Mouse (Mus musculus): ENCODE data around the gene Hist1h3g. TPM values are rescaled to one million over a fixed set of nuclear protein-coding genes. Genes with fewer than 3 reads are reported as not detected.
A peak's percentile ranks its signal among the peaks of the same experiment; 100 is the strongest.

Hist1h3g gene
- polyA plus RNA-seq, 1 experiment from 2014 or later, result 3.3 TPM

- no peaks in the 10 kb centered on the region for H3K27me3 ChIP-seq (ENCODE audit: control insufficient read depth, insufficient read depth, low read length)
- peak overlapping the region; percentile 14 for H3K4me2 ChIP-seq (ENCODE audit: low read depth)
- ATAC-seq (ENCODE audit: insufficient read depth, low FRiP score, low TSS enrichment) (no peak), DNase-seq (ENCODE audit: low spot score) (peak; percentile 55)
- H3K4me1 ChIP-seq (ENCODE audit: control insufficient read depth, insufficient read depth, low read length), result 0 out of 2 replicates have a peak, but pooled peaks cover 2% of the 10 kb centered on the region
- 13% methylated on average over 14 of the region's 14 CpGs for WGBS
- no peak overlapping the region for H3K27ac ChIP-seq (ENCODE audit: low read depth, low read length)
- no peak overlapping the region for H3K9ac ChIP-seq (ENCODE audit: low read length)
- no peaks in the 10 kb centered on the region for H3K9me3 ChIP-seq (ENCODE audit: control insufficient read depth, low read length)
- no peaks in the 10 kb centered on the region for H3K36me3 ChIP-seq (ENCODE audit: control insufficient read depth, insufficient read depth, low read length)
- 0 out of 2 replicates have a peak overlapping the region, but pooled peaks have one; percentile 13 for H3K4me3 ChIP-seq (ENCODE audit: low read depth, low read length)
These were observed 28.3 kb upstream of the Hist1h3g start for GRCm38 (mm10) chr13:23506819-23507515.

DNA sequence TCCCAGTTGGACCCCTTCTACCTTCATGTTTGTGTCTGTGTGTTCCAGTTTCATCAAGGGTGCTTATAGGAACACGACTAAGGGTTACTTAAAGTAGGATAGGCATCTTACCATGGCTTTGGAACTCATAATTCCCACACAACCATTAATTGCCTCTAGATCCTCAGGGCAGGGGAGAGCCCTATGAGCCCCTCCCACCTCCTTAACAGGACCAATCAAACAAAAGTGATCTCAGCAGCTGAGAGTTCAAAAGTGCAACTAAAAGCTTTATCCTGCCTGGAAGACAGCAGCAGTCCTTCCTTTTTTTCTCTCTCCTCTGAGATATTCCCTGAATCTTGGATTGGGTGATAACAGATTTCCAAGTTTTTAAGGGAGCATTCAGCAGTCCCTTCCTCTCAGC is 25.1 kb upstream of the Hist1h3g start:
- Histone ChIP-seq H3K4me1 (ENCODE audit: control insufficient read depth, insufficient read depth, low read length) (0 out of 2 replicates have a peak, but pooled peaks cover 2% of the 10 kb centered on the region), H3K4me2 (ENCODE audit: low read depth) (no peak overlapping the region), H3K9ac (ENCODE audit: low read length) (no peak overlapping the region), H3K27me3 (ENCODE audit: control insufficient read depth, insufficient read depth, low read length) (no peaks in the 10 kb centered on the region), H3K27ac (ENCODE audit: low read depth, low read length) (no peak overlapping the region), H3K9me3 (ENCODE audit: control insufficient read depth, low read length) (no peaks in the 10 kb centered on the region), H3K36me3 (ENCODE audit: control insufficient read depth, insufficient read depth, low read length) (no peaks in the 10 kb centered on the region), H3K4me3 (ENCODE audit: low read depth, low read length) (no peak overlapping the region)
- peak; percentile 11 for DNase-seq (ENCODE audit: low spot score)
- ATAC-seq (ENCODE audit: insufficient read depth, low FRiP score, low TSS enrichment), result no peak
- 52% methylated on average over 1 of the region's 1 CpGs for WGBS

GRCm38 (mm10) chr13:23513517-23513916 is 21.7 kb upstream of the Hist1h3g start:
- H3K27me3 ChIP-seq (ENCODE audit: control insufficient read depth, insufficient read depth, low read length), result no peaks in the 10 kb centered on the region
- 94% methylated on average over 1 of the region's 1 CpGs for WGBS
- ATAC-seq (ENCODE audit: insufficient read depth, low FRiP score, low TSS enrichment) (no peak), DNase-seq (ENCODE audit: low spot score) (no peak)
- no peaks in the 10 kb centered on the region for H3K36me3 ChIP-seq (ENCODE audit: control insufficient read depth, insufficient read depth, low read length)
- no peaks in the 10 kb centered on the region for H3K4me1 ChIP-seq (ENCODE audit: control insufficient read depth, insufficient read depth, low read length)
- H3K9me3 ChIP-seq (ENCODE audit: control insufficient read depth, low read length), result no peaks in the 10 kb centered on the region
- H3K4me2 ChIP-seq (ENCODE audit: low read depth), result no peak overlapping the region
- no peak overlapping the region for H3K9ac ChIP-seq (ENCODE audit: low read length)
- H3K27ac ChIP-seq (ENCODE audit: low read depth, low read length), result no peak overlapping the region
- H3K4me3 ChIP-seq (ENCODE audit: low read depth, low read length), result no peak overlapping the region

DNA sequence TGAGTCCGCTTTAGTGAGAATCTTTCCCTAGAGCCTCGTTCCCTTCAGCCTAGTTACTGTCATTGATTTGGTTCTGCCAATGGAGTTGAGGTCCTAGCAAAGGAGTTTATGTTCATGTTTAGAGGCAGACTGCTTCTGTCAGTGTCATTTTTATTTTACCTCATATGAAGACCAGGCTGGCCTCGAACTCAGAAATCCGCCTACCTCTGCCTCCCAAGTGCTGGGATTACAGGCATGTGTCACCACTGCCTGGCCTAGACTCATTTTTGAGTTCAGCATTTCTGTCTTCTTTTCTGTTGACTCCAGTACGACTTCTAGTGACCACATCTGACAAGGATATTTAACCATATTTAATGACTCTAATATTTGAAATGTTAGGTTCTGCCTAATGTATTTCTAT is 19.9 kb upstream of the Hist1h3g start:
- Histone ChIP-seq H3K9me3 (ENCODE audit: control insufficient read depth, low read length) (no peaks in the 10 kb centered on the region), H3K9ac (ENCODE audit: low read length) (no peak overlapping the region), H3K27me3 (ENCODE audit: control insufficient read depth, insufficient read depth, low read length) (no peaks in the 10 kb centered on the region), H3K27ac (ENCODE audit: low read depth, low read length) (no peak overlapping the region), H3K4me1 (ENCODE audit: control insufficient read depth, insufficient read depth, low read length) (no peaks in the 10 kb centered on the region), H3K36me3 (ENCODE audit: control insufficient read depth, insufficient read depth, low read length) (no peaks in the 10 kb centered on the region), H3K4me2 (ENCODE audit: low read depth) (no peak overlapping the region), H3K4me3 (ENCODE audit: low read depth, low read length) (no peak overlapping the region)
- DNase-seq (ENCODE audit: low spot score) (peak; percentile 11), ATAC-seq (ENCODE audit: insufficient read depth, low FRiP score, low TSS enrichment) (no peak)
- 80% methylated on average over 5 of the region's 5 CpGs for WGBS

- 53% methylated on average over 15 of the region's 15 CpGs for WGBS
- ATAC-seq (ENCODE audit: insufficient read depth, low FRiP score, low TSS enrichment) (no peak), DNase-seq (ENCODE audit: low spot score) (peak; percentile 30)
These were observed 19.2 kb upstream of the Hist1h3g start for GRCm38 (mm10) chr13:23515826-23516620.

DNA sequence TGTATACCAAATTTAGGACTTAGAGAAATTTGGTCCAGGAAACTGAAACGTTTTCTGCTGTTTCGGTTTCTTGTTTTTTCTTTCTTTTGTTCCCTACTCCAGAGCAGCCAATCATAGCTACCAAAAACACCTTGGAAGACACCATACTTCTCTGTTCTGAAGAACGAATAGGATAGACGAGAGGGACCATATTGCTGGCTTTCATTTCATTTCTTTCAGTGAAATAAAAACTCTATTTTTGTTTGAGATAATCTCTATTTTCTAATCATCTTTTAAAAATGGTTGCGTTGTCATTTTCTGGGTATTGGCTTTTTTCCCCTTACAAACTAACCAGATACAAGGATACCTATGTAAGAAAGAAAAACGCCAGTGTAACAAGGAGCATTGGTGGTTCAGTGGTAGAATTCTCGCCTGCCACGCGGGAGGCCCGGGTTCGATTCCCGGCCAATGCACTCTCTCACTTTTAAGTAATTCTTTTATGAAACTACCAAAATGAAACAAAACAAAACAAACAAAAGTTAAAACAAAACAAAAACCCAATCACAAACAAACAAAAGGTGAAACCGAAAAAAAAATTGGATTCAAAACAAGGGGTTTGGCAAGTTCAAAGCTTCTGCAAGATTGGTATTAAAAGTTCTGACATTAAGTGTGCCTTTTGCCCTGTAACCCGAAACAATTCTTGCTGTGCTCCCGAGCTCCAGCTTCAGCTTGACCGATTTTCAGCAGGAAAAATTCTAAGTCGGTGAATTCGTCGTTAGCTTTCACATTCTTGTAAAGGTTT is 18.2 kb upstream of the Hist1h3g start:
- WGBS, result under 1% methylated on average over 19 of the region's 19 CpGs
- no peaks in the 10 kb centered on the region for H3K27me3 ChIP-seq (ENCODE audit: control insufficient read depth, insufficient read depth, low read length)
- DNase-seq (ENCODE audit: low spot score), result peak; percentile 76
- peak overlapping the region; percentile 84 for H3K4me2 ChIP-seq (ENCODE audit: low read depth)
- H3K9ac ChIP-seq (ENCODE audit: low read length), result peak overlapping the region; percentile 3; the same call in 1 of the 2 replicates
- H3K4me1 ChIP-seq (ENCODE audit: control insufficient read depth, insufficient read depth, low read length), result no peaks in the 10 kb centered on the region
- peak; percentile 67 for ATAC-seq (ENCODE audit: insufficient read depth, low FRiP score, low TSS enrichment)
- no peaks in the 10 kb centered on the region for H3K9me3 ChIP-seq (ENCODE audit: control insufficient read depth, low read length)
- no peak overlapping the region for H3K27ac ChIP-seq (ENCODE audit: low read depth, low read length)
- peak overlapping the region; percentile 45 for H3K4me3 ChIP-seq (ENCODE audit: low read depth, low read length)
- H3K36me3 ChIP-seq (ENCODE audit: control insufficient read depth, insufficient read depth, low read length), result no peaks in the 10 kb centered on the region

More at GRCm38 (mm10) chr13:23515826-23516620, 19.2 kb upstream of the Hist1h3g start:
- no peaks in the 10 kb centered on the region for H3K36me3 ChIP-seq (ENCODE audit: control insufficient read depth, insufficient read depth, low read length)
- H3K27me3 ChIP-seq (ENCODE audit: control insufficient read depth, insufficient read depth, low read length), result no peaks in the 10 kb centered on the region
- H3K4me3 ChIP-seq (ENCODE audit: low read depth, low read length), result peak overlapping the region; percentile 45
- no peaks in the 10 kb centered on the region for H3K4me1 ChIP-seq (ENCODE audit: control insufficient read depth, insufficient read depth, low read length)
- H3K9me3 ChIP-seq (ENCODE audit: control insufficient read depth, low read length), result no peaks in the 10 kb centered on the region
- peak overlapping the region; percentile 36 for H3K4me2 ChIP-seq (ENCODE audit: low read depth)
- H3K9ac ChIP-seq (ENCODE audit: low read length), result no peak overlapping the region
- no peak overlapping the region for H3K27ac ChIP-seq (ENCODE audit: low read depth, low read length)

- DNase-seq (ENCODE audit: low spot score) (peak; percentile 88), ATAC-seq (ENCODE audit: insufficient read depth, low FRiP score, low TSS enrichment) (peak; percentile 81)
- Histone ChIP-seq H3K9me3 (ENCODE audit: control insufficient read depth, low read length) (no peaks in the 10 kb centered on the region), H3K4me2 (ENCODE audit: low read depth) (peak overlapping the region; percentile 84), H3K9ac (ENCODE audit: low read length) (no peak overlapping the region), H3K4me3 (ENCODE audit: low read depth, low read length) (peak overlapping the region; percentile 45), H3K4me1 (ENCODE audit: control insufficient read depth, insufficient read depth, low read length) (no peaks in the 10 kb centered on the region), H3K36me3 (ENCODE audit: control insufficient read depth, insufficient read depth, low read length) (no peaks in the 10 kb centered on the region), H3K27me3 (ENCODE audit: control insufficient read depth, insufficient read depth, low read length) (no peaks in the 10 kb centered on the region), H3K27ac (ENCODE audit: low read depth, low read length) (no peak overlapping the region)
- under 1% methylated on average over 27 of the region's 27 CpGs for WGBS
These were observed 17.5 kb upstream of the Hist1h3g start for GRCm38 (mm10) chr13:23517603-23518294.

GRCm38 (mm10) chr13:23518295-23518603 is 17.0 kb upstream of the Hist1h3g start:
- no peaks in the 10 kb centered on the region for H3K36me3 ChIP-seq (ENCODE audit: control insufficient read depth, insufficient read depth, low read length)
- no peaks in the 10 kb centered on the region for H3K27me3 ChIP-seq (ENCODE audit: control insufficient read depth, insufficient read depth, low read length)
- ATAC-seq (ENCODE audit: insufficient read depth, low FRiP score, low TSS enrichment), result no peak
- DNase-seq (ENCODE audit: low spot score), result no peak
- H3K9me3 ChIP-seq (ENCODE audit: control insufficient read depth, low read length), result no peaks in the 10 kb centered on the region
- peak overlapping the region; percentile 45 for H3K4me3 ChIP-seq (ENCODE audit: low read depth, low read length)
- peak overlapping the region; percentile 84 for H3K4me2 ChIP-seq (ENCODE audit: low read depth)
- no peaks in the 10 kb centered on the region for H3K4me1 ChIP-seq (ENCODE audit: control insufficient read depth, insufficient read depth, low read length)
- no peak overlapping the region for H3K27ac ChIP-seq (ENCODE audit: low read depth, low read length)
- H3K9ac ChIP-seq (ENCODE audit: low read length), result no peak overlapping the region
- 1% methylated on average over 6 of the region's 6 CpGs for WGBS

Measured in neural tube, embryonic 11.5 days (tissue).